Mouse (Mus musculus): ENCODE measurements around the gene Olfr342. TPM values are rescaled to one million over a fixed set of nuclear protein-coding genes. Genes with fewer than 3 reads are reported as not detected.

The Olfr342 gene
- not detected for total RNA-seq (2021)

- intact Hi-C loops (cut with DNase I): no loop called here
- no peak for DNase-seq (ENCODE audit: low spot score in 2 of 2)
Measured at GRCm38 (mm10) chr2:36524698-36525097, at the start of gene Olfr342. Olfr342 (plus strand) TSS chr2:36524998.

GRCm38 (mm10) chr2:36482368-36482767 lies 42.4 kb upstream of the Olfr342 start, which contains the start of gene Olfr341:
Olfr341 (minus strand) TSS chr2:36482468.
- intact Hi-C loops (cut with DNase I): no loop called here
- no peak for DNase-seq (ENCODE audit: low spot score in 2 of 2)

GRCm38 (mm10) chr2:36565156-36565555 lies 40.4 kb downstream of the Olfr342 start:
- no peak for DNase-seq (ENCODE audit: low spot score in 2 of 2)
- intact Hi-C loops (cut with DNase I): no loop called here

DNA sequence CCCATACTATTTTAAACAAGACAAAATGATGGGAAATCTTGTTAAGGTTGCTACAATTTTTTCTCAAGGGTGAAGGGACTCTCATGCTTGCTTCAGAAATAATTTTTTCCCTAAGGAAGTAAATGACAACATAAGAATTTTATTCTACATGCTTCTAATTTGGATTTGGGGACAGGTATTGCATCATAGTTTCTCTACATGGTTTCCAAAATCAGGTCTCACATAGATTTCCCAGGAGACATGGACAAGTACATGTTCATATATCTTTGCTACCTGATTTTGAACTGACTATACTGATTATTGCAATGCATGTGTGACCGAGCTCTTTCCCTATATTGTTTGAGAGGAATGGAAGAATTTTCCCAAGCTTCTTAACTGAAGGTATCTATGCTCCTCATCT lies 41.6 kb downstream of the Olfr342 start, which contains the start of gene Olfr344:
TSS of gene Olfr344 (plus strand) at position 301 of the 400 bp plus-strand sequence.
- intact Hi-C loops (cut with DNase I): no loop called here
- DNase-seq (ENCODE audit: low spot score in 2 of 2): no peak

DNA sequence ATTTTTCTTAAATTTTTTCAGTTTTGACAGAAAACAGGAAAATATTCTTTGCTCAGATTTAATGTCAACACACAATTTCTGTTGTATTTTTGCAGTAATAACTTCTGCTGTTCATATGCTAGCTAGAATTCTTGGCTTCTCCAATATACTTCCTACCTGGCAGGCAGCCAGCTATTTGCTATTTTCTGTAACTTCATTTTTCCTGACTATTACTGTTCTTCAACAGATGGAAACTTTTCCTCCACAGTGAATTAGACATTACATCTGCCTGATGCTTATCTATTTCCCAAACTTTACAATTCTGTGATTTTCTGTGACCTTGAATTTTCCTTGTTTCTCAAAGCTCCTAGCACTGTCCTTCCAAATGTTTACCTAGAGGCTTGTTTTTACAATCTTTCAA lies 42.2 kb downstream of the Olfr342 start:
- intact Hi-C loops (cut with DNase I): no loop called here
- no peak for DNase-seq (ENCODE audit: low spot score in 2 of 2)

GRCm38 (mm10) chr2:36567845-36568244 lies 43.0 kb downstream of the Olfr342 start:
- intact Hi-C loops (cut with DNase I): no loop called here

More at GRCm38 (mm10) chr2:36567845-36568244, 43.0 kb downstream of the Olfr342 start:
- no peak for DNase-seq (ENCODE audit: low spot score in 2 of 2)

Other genes with a start within 250 kb of the Olfr342 start
- gene Olfr338, start 151.5 kb upstream of the Olfr342 start, total RNA-seq (2021): not detected
- not detected for gene Olfr339, start 106.1 kb upstream of the Olfr342 start, total RNA-seq (2021)
- not detected for gene Olfr340, start 72.4 kb upstream of the Olfr342 start, total RNA-seq (2021)
- not detected for gene Olfr341, start 42.5 kb upstream of the Olfr342 start, total RNA-seq (2021)
- under 1 TPM in 1 of 2 experiments, not detected in 1; 0.05 TPM for gene Olfr344, start 41.7 kb downstream of the Olfr342 start, total RNA-seq (2021)
- not detected for gene Olfr345, start 115.0 kb downstream of the Olfr342 start, total RNA-seq (2021)
- gene Olfr346, start 160.8 kb downstream of the Olfr342 start, total RNA-seq (2021): not detected
- gene Olfr347, start 206.9 kb downstream of the Olfr342 start, total RNA-seq (2021): not detected

All from left cerebral cortex, postnatal 25 days (tissue).